Mouse (Mus musculus): ENCODE data around the gene Ptger4.

Ptger4 gene

DNA sequence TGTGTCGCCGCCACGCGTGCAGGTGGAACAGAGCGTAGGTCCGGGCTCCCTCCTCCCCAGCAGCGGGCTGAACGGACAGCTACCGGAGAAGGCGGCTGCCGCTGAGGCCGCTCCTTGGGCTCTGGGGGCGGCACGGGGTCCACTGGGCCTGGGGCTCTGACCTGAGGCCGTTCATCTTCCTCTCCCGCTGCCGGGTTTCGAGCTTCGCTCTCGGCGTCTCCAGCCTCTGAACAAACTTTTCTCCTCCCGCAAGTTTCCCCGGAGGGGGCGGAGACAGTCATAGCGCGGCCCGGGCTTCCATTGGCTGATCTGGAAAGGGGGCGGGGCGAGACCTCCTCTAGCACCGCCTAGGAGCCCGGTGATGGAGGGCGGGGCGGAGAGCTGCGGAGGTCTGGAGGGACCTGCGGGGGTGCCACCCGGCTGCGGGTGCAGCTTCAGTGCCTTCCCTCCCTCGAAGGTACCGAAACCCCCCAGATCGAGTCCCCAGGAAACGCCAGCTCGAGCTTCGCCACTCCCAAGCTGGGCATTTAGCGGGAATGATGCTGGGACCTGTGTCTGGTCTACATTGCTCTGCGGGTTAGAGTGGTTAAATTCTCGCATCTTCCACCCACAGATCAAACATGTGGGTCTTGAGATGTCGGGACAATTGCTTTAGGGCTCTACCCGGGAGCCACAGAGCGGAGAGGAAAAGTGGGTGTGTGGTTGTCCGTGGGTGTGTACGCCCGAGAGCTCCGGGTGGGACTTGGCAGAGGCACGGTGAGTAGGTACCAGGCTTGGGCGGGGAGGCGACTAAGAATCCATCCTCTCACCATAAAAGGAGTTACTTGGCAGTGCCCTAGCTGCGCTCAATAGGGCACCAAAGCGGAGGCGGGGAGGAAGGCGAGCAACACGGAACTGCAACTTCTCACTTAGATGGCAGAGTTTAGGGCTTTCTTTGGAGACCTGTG is at the start of gene Ptger4:
TSS of gene Ptger4 (minus strand) at position 229 of the 947 bp plus-strand sequence.
- peak; percentile 89 to 93 for DNase-seq

- no peak for DNase-seq
Measured at GRCm38 (mm10) chr15:5288412-5288811, 44.4 kb upstream of the Ptger4 start.

- DNase-seq = no peak
Measured at GRCm38 (mm10) chr15:5287072-5287471, 43.1 kb upstream of the Ptger4 start.

- no peak for DNase-seq
Measured at GRCm38 (mm10) chr15:5281316-5281715, 37.3 kb upstream of the Ptger4 start.

DNA sequence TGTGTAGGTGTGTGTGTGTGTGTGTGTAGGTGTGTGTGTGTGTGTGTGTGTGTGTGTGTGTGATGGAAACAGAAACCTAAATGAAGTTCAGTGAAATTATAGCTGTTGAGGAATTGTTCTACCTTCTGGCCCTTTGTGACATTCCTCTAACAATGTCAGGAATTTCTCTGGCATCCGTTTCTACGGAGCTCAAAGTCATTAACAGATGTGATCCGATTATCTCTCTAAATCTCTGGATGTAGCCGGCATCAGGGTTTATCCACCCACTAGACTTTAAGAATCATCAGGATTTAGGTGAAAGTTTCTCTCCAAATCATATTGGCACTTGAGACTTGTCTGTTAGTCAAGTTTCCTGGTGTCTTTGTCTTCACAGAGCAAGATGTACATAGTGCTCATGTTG is 35.8 kb upstream of the Ptger4 start:
- DNase-seq = no peak

DNA sequence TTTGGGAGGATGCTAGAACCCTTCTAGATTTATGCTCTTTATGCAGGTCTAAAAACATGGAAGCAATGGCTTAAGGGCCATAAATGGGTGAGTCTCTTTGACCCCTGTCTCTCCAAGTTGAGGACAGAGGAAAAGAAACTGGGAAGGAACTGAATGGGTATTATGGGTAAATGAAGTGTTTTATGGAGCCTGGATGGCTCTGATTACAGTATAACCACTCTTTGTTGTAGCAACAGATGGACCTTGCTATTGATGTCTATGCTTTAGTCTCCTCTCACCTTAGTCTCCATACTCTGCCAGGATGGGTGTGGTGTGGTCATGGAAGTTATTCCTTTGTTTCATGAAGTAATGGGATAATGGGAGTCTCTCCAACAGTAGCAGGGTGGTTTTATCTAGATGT is 34.5 kb upstream of the Ptger4 start:
- DNase-seq = no peak

DNA sequence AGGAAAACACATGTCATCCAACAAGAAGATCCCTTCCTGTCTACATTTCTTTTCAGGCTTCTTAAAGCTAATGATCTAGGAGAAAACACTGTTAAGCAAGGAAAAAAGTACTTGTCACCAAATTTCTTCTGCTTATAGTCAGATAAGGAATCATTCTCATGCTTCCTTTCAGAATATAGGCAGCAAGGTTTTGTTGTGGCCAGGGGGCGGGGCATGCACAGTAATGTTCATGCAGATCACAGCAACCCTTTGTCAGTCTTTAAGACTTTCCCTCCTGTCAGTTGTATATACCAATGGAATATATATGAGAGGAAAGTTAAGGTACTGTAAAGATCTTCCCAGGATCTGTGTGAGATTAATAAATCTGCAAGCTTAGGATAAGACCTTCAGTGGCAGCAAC is 30.0 kb upstream of the Ptger4 start:
- no peak for DNase-seq

GRCm38 (mm10) chr15:5266095-5266494 is 22.1 kb upstream of the Ptger4 start:
- peak in 1 of 2 experiments; percentile 11 for DNase-seq

DNA sequence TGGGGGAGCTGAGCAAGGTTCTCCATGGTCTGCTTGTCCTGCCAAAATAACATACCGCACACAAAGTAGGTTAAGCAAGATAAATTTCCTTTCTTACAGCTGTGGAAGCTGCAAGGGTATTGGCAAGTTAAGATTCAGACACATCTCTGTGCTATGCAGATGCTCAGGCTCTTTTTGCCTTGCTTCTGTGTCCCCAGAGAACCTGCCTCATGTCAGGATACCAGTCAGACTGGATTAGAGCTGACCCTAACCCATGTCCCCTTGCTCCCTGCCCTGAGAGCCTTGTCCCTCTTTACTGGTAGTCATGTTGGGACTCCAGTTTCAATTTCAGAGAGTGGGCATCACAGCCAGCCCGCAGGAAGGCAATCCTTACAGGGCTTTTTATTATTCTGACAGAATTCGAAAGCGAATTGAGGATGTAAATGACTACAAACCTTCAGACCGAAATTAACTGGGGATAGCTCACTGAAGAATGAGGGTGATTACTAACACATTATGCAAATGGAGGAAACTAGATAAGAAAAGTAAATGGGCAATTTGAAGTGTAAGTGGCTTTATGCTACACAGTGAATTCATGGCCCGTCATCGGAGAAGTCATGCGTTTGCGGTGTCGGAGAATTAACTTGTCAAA is 19.0 kb upstream of the Ptger4 start:
- DNase-seq = no peak

DNA sequence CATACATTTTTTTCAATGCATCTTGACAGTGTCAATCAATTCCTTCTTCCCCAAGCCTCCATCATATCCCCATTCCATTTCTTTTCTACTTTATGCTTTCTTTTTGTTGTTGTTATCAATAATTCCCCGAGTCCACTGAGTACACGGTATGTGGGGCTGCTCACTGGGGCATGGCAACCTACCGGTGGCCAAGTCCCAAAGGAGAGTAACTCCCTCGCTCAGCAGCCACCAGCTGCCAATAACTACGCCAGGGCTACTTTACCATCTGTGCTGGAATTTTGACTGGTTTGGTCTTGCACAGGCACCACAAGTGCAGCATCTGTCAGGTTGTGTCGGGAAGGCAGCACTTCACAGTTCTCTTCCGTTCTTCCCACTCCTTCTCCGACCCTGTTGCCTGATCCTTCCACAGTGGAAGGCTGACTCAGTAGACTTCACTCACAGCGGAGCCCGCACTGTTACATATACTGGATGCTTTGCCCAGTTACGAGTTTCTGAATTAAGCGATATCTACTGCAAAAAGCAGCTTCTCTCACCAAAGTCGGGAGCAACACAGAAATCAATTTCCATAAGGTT is 18.2 kb upstream of the Ptger4 start:
- no peak for DNase-seq

DNA sequence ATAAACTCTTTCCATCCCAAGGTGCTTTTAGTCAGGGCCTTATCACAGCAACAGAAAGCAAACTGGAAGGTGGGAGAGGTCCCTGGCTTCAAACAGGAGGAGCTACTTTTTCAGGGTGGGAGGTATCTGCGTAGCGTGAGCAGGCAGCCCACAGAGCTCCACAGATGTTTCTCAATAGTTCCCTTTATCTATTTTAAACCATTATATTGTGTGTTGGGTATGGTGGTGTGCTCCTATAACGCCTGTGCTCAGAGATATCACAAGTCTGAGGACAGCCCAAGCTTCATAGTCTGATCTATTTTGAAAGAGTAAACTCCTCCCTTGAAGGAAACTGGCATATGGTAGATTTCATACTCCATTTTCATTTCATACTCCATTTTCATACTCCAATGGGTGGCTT is 17.0 kb upstream of the Ptger4 start:
- DNase-seq = no peak

- no peak for DNase-seq
Measured at GRCm38 (mm10) chr15:5260183-5260582, 16.2 kb upstream of the Ptger4 start.

- DNase-seq = no peak
Measured at GRCm38 (mm10) chr15:5250182-5250581, 6.2 kb upstream of the Ptger4 start.

DNA sequence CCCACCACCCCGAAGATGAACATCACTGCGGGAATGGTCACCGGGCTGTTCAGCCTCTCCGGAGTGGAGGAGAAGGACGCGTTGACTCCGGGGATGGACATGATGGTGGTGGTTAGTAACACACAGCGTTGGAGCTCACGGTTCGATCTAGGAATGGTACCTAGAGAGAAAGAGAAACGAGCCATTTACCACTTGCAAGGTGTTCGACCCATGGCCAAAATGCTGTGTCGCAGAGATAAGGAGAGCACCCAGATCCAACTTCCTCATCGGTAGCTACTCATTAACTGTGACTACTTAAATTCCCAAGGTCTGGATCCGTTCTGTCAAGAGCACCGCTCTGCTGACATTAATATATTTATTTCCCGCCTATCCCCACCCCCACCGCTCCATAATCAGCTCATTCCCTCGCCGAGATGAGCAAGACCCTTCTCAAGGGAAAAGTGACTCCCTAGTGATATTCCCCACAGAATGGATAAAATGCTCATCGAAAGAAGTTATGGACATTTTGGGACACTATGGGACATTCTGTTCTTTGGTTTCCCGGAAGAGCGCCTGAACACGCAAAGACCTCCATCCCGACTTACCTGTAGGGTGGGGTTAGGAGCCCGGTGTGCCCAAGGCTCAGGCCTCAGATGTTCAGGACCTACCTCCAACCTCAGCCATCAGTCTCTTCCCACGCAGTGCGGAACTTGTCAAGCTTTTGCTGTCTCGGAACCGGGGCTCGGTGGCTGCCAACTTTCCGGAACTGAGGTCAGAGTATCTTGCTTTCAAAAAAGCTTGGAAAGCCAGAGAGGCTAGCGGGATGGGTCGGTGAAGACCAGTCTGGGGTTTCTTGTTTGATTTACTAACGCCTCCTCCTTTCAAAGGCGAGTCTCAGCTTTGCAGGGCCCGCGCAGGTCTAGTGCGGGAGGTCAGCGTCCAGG is 690 bp downstream of the Ptger4 start:
- DNase-seq = peak; percentile 8 to 14

GRCm38 (mm10) chr15:5242241-5243035 is 1.5 kb downstream of the Ptger4 start:
- DNase-seq = peak; percentile 31 to 38

- peak; percentile 51 to 54 for DNase-seq
Measured at GRCm38 (mm10) chr15:5241304-5242201, 2.4 kb downstream of the Ptger4 start.

DNA sequence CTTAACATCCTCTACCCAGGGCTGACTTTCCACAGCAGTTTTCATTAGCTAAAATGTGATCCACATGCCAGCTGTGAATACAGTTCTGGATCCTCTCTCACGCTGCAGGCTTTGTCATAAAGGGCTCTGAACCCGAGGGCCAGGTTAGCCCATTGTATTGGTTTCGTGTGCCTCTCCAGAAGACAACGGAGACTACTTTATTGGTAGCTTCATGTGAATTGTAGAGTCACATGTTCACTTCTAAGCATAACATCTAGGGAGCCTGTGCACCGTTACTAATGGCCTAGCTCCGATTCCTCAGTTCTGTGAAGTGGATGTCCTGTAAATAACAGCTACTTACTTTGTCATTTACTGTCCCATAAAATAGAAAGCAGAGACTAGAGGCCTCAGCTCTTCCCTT is 3.6 kb downstream of the Ptger4 start:
- DNase-seq = no peak

DNA sequence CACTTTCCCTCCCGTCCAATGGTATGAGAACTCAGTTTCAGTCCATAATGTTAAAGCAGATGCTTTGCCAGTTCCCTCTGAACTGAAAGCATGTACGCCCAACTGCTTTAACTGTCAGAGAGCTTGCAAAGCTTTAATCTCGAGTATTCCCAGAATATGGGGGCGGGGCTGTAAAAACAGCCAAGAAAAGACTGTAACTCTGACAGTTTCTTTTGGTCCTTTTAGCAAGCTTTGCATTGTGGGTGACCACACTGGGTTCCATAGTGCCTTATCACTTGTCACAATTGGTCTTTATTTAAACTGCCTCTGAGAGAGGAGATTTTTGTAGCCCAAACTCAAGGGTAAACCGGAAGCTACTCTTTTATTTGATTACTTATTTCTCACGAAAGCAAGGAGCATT is 4.1 kb downstream of the Ptger4 start:
- no peak for DNase-seq

- DNase-seq = no peak
Measured at GRCm38 (mm10) chr15:5239361-5239760, 4.6 kb downstream of the Ptger4 start.

GRCm38 (mm10) chr15:5238553-5238952 is 5.4 kb downstream of the Ptger4 start:
- DNase-seq = no peak

- DNase-seq = no peak
Measured at GRCm38 (mm10) chr15:5238073-5238472, 5.9 kb downstream of the Ptger4 start.
